In genomic region chr16:91360162-91360561, GRCm38 (mm10) we compare ENCODE assay signal across 25 mouse cellular contexts. TPM values are rescaled to one million over a fixed set of nuclear protein-coding genes. Genes with fewer than 3 reads are reported as not detected.
DNase-seq lines count a peak whose midpoint lies in the region; ATAC-seq lines count a peak whose summit lies in the region.
"Had no signal": no experiment of that assay in that cellular context is flagged by ENCODE, and none has a peak within 500 bp of the region (broad histone marks: within the 10 kb centered on the region; RNA-seq: fewer than 3 reads in every experiment).

No protein-coding gene starts in this region.

- no peaks in the 10 kb centered on the region for H3K4me1 ChIP-seq in midbrain, embryonic 11.5 days (ENCODE audit: control insufficient read depth, insufficient read depth, low read length)
- H3K4me1 ChIP-seq in midbrain, embryonic 13.5 days (replicated peaks), result 0 out of 2 replicates have a peak, but pooled peaks cover 2% of the 10 kb centered on the region
- peaks cover 78% of the 10 kb centered on the region for H3K4me1 ChIP-seq in liver, embryonic 15.5 days (replicated peaks)
- H3K4me1 ChIP-seq: forebrain, embryonic 13.5 days had no signal

- no peaks in the 10 kb centered on the region for H3K27me3 ChIP-seq in midbrain, embryonic 11.5 days (ENCODE audit: control insufficient read depth, insufficient read depth, low read length)
- H3K27me3 ChIP-seq in midbrain, embryonic 13.5 days, result peaks cover 4% of the 10 kb centered on the region; the same call in 1 of the 2 replicates
- H3K27me3 ChIP-seq in liver, embryonic 15.5 days, result no peaks in the 10 kb centered on the region
- H3K27me3 ChIP-seq: Patski had no signal

- no peak for ATAC-seq in midbrain, embryonic 11.5 days (ENCODE audit: low FRiP score)
- no peak for ATAC-seq in midbrain, embryonic 13.5 days
- ATAC-seq in liver, embryonic 15.5 days (ENCODE audit: insufficient read depth), result peak; percentile 18; the same call in 1 of the 2 replicates
- ATAC-seq in granulocyte monocyte progenitor cell, adult 5-6 weeks (replicated peaks; ENCODE audit: poor library complexity, severe bottlenecking), result no peak
- ATAC-seq: forebrain, embryonic 13.5 days; Patski had no signal

- peak; percentile 51 for DNase-seq in adrenal gland, postnatal 14 days
- DNase-seq in adrenal gland, adult 8-10 months, result no peak
- peak; percentile 73 for DNase-seq in midbrain, embryonic 11.5 days (ENCODE audit: low spot score, missing footprints)
- peak; percentile 47 for DNase-seq in yolk sac, embryonic 10.5 days (ENCODE audit: low spot score)
- DNase-seq in thymus, adult 18-20 months, result no peak
- DNase-seq: adrenal gland, postnatal 25 days; cerebellum, adult 18-20 months; cerebellum, postnatal 10 days; gastrocnemius, adult 2 months; gastrocnemius, postnatal 25 days; heart, adult 11 months; heart, postnatal 36 days had no signal

- H3K4me3 ChIP-seq in midbrain, embryonic 11.5 days (ENCODE audit: low read depth, low read length), result no peak overlapping the region
- no peak overlapping the region for H3K4me3 ChIP-seq in midbrain, embryonic 13.5 days (replicated peaks)
- H3K4me3 ChIP-seq in liver, embryonic 15.5 days (replicated peaks), result no peak overlapping the region
- H3K4me3 ChIP-seq: embryonic facial prominence, embryonic 10.5 days; forebrain, embryonic 13.5 days; gastrocnemius, adult 2 months; heart, embryonic 13.5 days; hindbrain, embryonic 15.5 days had no signal

- no peaks in the 10 kb centered on the region for H3K36me3 ChIP-seq in midbrain, embryonic 11.5 days (ENCODE audit: control insufficient read depth, insufficient read depth, low read length)
- H3K36me3 ChIP-seq in midbrain, embryonic 13.5 days, result no peaks in the 10 kb centered on the region
- no peaks in the 10 kb centered on the region for H3K36me3 ChIP-seq in liver, embryonic 15.5 days (replicated peaks)
- H3K36me3 ChIP-seq: embryonic facial prominence, embryonic 10.5 days; heart, embryonic 13.5 days; hindbrain, embryonic 15.5 days had no signal

- no peaks in the 10 kb centered on the region for H3K9me3 ChIP-seq in midbrain, embryonic 11.5 days (ENCODE audit: control insufficient read depth, low read length)
- H3K9me3 ChIP-seq in midbrain, embryonic 13.5 days, result no peaks in the 10 kb centered on the region
- no peaks in the 10 kb centered on the region for H3K9me3 ChIP-seq in liver, embryonic 15.5 days (replicated peaks)
- H3K9me3 ChIP-seq: embryonic facial prominence, embryonic 10.5 days; forebrain, embryonic 13.5 days; heart, embryonic 13.5 days; hindbrain, embryonic 15.5 days had no signal

- H3K4me2 ChIP-seq in midbrain, embryonic 11.5 days, result no peak overlapping the region
- H3K4me2 ChIP-seq in midbrain, embryonic 13.5 days (replicated peaks), result no peak overlapping the region
- no peak overlapping the region for H3K4me2 ChIP-seq in liver, embryonic 15.5 days
- H3K4me2 ChIP-seq: forebrain, embryonic 13.5 days; heart, embryonic 13.5 days; hindbrain, embryonic 15.5 days had no signal

- no peak overlapping the region for H3K27ac ChIP-seq in midbrain, embryonic 11.5 days (ENCODE audit: low read depth, low read length)
- H3K27ac ChIP-seq in midbrain, embryonic 13.5 days, result no peak overlapping the region
- peak overlapping the region; percentile 70 for H3K27ac ChIP-seq in liver, embryonic 15.5 days (replicated peaks)
- H3K27ac ChIP-seq: embryonic facial prominence, embryonic 10.5 days; forebrain, embryonic 13.5 days; gastrocnemius, adult 2 months; heart, embryonic 13.5 days; hindbrain, embryonic 15.5 days had no signal

- no peak overlapping the region for H3K9ac ChIP-seq in midbrain, embryonic 11.5 days (ENCODE audit: low read length)
- H3K9ac ChIP-seq in midbrain, embryonic 13.5 days (replicated peaks), result no peak overlapping the region
- no peak overlapping the region for H3K9ac ChIP-seq in liver, embryonic 15.5 days
- H3K9ac ChIP-seq: forebrain, embryonic 13.5 days; heart, embryonic 13.5 days; hindbrain, embryonic 15.5 days had no signal

- WGBS in midbrain, embryonic 11.5 days, result 53% methylated on average over 3 of the region's 3 CpGs
- WGBS in midbrain, embryonic 13.5 days, result 59% methylated on average over 3 of the region's 3 CpGs
- WGBS in liver, embryonic 15.5 days (ENCODE audit: insufficient replicate concordance), result 66% methylated on average over 3 of the region's 3 CpGs

RNA-seq across cellular contexts. Expression of gene Ifnar2, which starts 12.4 kb away (rescaled TPM):
- total RNA-seq in adrenal gland, postnatal 14 days (2021), result 83.9 and 86.1 TPM in 2 replicates
- total RNA-seq in adrenal gland, adult 8-10 months (2022), result 100 to 1,000 TPM in 1 of 4 experiments, 10 to 100 TPM in 3; 83.7 to 103 (median 95.8) TPM
- polyA plus RNA-seq in midbrain, embryonic 11.5 days (2014; fragmentation: Nextera tagmentation; extraction: Ambion mirVana), result 32.6 and 32.7 TPM in 2 replicates
- polyA plus RNA-seq in midbrain, embryonic 13.5 days (2015; fragmentation: Nextera tagmentation; extraction: Ambion mirVana), result 28.3 and 31.6 TPM in 2 replicates
- polyA plus RNA-seq in liver, embryonic 15.5 days (2015; fragmentation: Nextera tagmentation; extraction: Ambion mirVana), result 86.9 and 90.8 TPM in 2 replicates
- 130 and 164 TPM in 2 replicates for total RNA-seq in granulocyte monocyte progenitor cell, adult 5-6 weeks (2014; fragmentation: Nextera tagmentation)
- 115 and 139 TPM in 2 replicates for total RNA-seq in granulocyte monocyte progenitor cell, adult 5-6 weeks (2017)

RNA-seq across cellular contexts. Expression of gene Gm21970, which starts 31.4 kb away (rescaled TPM):
- 0.59 TPM in 1 of 2 replicates, not detected in the other for total RNA-seq in adrenal gland, postnatal 14 days (2021)
- total RNA-seq in adrenal gland, adult 8-10 months (2022), result under 1 TPM in 1 of 4 experiments, not detected in 3; 0.54 TPM
- not detected in 2 replicates for polyA plus RNA-seq in midbrain, embryonic 11.5 days (2014; fragmentation: Nextera tagmentation; extraction: Ambion mirVana)
- not detected in 2 replicates for polyA plus RNA-seq in midbrain, embryonic 13.5 days (2015; fragmentation: Nextera tagmentation; extraction: Ambion mirVana)
- 0.31 TPM in 1 of 2 replicates, not detected in the other for polyA plus RNA-seq in liver, embryonic 15.5 days (2015; fragmentation: Nextera tagmentation; extraction: Ambion mirVana)
- total RNA-seq in granulocyte monocyte progenitor cell, adult 5-6 weeks (2014; fragmentation: Nextera tagmentation), result not detected in 2 replicates
- total RNA-seq in granulocyte monocyte progenitor cell, adult 5-6 weeks (2017), result not detected in 2 replicates
- total RNA-seq: adrenal gland, postnatal 25 days; gastrocnemius, postnatal 25 days; MEL had no signal
- polyA plus RNA-seq: C2C12; embryonic facial prominence, embryonic 10.5 days; embryonic facial prominence, embryonic 14.5 days; forebrain, embryonic 13.5 days; heart, embryonic 13.5 days; heart, postnatal 0 days; hindbrain, embryonic 11.5 days; hindbrain, embryonic 15.5 days had no signal

RNA-seq across cellular contexts. Expression of gene Il10rb, which starts 45.8 kb away (rescaled TPM):
- 105 and 106 TPM in 2 replicates for total RNA-seq in adrenal gland, postnatal 14 days (2021)
- total RNA-seq in adrenal gland, adult 8-10 months (2022), result 100 to 1,000 TPM; 281 to 305 (median 301) TPM
- polyA plus RNA-seq in midbrain, embryonic 11.5 days (2014; fragmentation: Nextera tagmentation; extraction: Ambion mirVana), result 8.1 and 8.5 TPM in 2 replicates
- 7.1 and 7.6 TPM in 2 replicates for polyA plus RNA-seq in midbrain, embryonic 13.5 days (2015; fragmentation: Nextera tagmentation; extraction: Ambion mirVana)
- 29.9 and 34.7 TPM in 2 replicates for polyA plus RNA-seq in liver, embryonic 15.5 days (2015; fragmentation: Nextera tagmentation; extraction: Ambion mirVana)
- 36.6 and 48.8 TPM in 2 replicates for total RNA-seq in granulocyte monocyte progenitor cell, adult 5-6 weeks (2014; fragmentation: Nextera tagmentation)
- 41.3 and 45.8 TPM in 2 replicates for total RNA-seq in granulocyte monocyte progenitor cell, adult 5-6 weeks (2017)

Comparison
In these comparisons a context has a peak if more than half of its experiments do, and no peak if none do; other contexts are left out.
1. DNase-seq: peak in adrenal gland, postnatal 14 days (single experiment), midbrain, embryonic 11.5 days (single experiment) and yolk sac, embryonic 10.5 days (single experiment); none in adrenal gland, adult 8-10 months (single experiment) and thymus, adult 18-20 months (0 of 2).